Mouse (Mus musculus) macrophage (primary cell): ENCODE measurements around the gene Aox2. TPM values are rescaled to one million over a fixed set of nuclear protein-coding genes. Genes with fewer than 3 reads are reported as not detected.
A peak's percentile ranks its signal among the peaks of the same experiment; 100 is the strongest.

Experiments
- H3K27ac ChIP-seq: fragments of 350-480 bp; formaldehyde crosslinking; 2 replicates; pipeline ENCODE4 v1.9.0; 2021
- H3K36me3 ChIP-seq: fragments of 350-480 bp; formaldehyde crosslinking; 2 replicates; pipeline ENCODE4 v1.9.0; 2021; ENCODE audit errors: inconsistent target
- H3K4me3 ChIP-seq: fragments of 350-480 bp; formaldehyde crosslinking; 2 replicates; pipeline ENCODE4 v1.9.0; 2021; ENCODE audit errors: inconsistent target
- H3K79me2 ChIP-seq: fragments of 350-480 bp; formaldehyde crosslinking; 2 replicates; pipeline ENCODE4 v1.9.0; 2021; ENCODE audit errors: inconsistent target
- WGBS: methylation state at CpG from one replicate; pipeline ENCODE4 v1.1.7; 2026; ENCODE audit warnings: inconsistent platforms; ENCODE audit not compliant: missing documents; 5-methylcytosine and 5-hydroxymethylcytosine counted together
- polyA plus RNA-seq: library from polyadenylated mRNA; stranded (reverse); fragments of 250-400 nt; gene quantifications from 3 replicates; pipeline ENCODE4 v1.2.4, GENCODE M21; 2018; ENCODE audit warnings: inconsistent platforms

Gene Aox2
- polyA plus RNA-seq, 1 experiment from 2014 or later = 0.01 TPM

GRCm38 (mm10) chr1:58392268-58392651, 114.1 kb downstream of the Aox2 start:
- Histone ChIP-seq H3K36me3 (peaks cover 16% of the 10 kb centered on the region), H3K79me2 (peaks cover 52% of the 10 kb centered on the region), H3K27ac (peak overlapping the region; percentile 79), H3K4me3 (peak overlapping the region; percentile 94)
- WGBS = 0% methylated on average over 13 of the region's 16 CpGs

DNA sequence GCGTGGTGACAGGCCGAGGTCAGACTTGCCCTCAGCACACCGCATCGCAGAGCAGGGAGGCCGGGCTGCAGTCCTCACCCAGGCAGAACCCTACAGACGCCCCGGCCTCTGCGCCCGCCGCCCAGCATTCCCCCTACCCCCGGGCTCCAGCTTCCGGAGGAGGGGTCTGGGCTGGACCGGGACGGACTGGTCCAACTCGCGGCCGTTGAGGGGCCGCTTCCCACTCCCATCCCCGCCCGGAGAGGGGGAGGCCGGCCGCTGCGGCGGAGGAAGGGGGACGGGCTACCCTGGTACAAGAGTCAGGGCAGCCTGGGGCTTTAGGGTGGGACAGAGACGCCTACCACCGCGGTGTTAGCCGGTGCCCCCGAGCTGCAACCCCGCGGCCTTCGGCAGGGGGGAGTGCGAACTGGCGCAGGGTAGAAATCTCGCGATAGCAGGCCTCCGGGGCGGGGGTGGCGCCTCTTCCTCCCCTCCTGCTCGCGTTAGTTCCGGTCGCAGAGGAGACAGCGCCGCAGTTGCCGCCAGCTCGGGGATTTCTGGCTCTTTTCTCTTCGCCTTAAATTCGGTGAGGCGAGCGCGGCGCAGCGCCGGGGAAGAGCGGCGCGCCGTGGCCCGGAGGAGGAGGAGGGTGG, 114.6 kb downstream of the Aox2 start, which contains the start of gene Bzw1:
Bzw1 (plus strand) TSS at position 247 of the 632 bp plus-strand sequence.
- Histone ChIP-seq H3K27ac (peak within 1 kb of the TSS; percentile 79), H3K4me3 (peak within 1 kb of the TSS; percentile 94), H3K36me3 (peaks cover 21% of the 10 kb centered on the region), H3K79me2 (peaks cover 57% of the 10 kb centered on the region)
- whole genome bisulfite sequencing = 2% methylated on average over 41 of the region's 61 CpGs

DNA sequence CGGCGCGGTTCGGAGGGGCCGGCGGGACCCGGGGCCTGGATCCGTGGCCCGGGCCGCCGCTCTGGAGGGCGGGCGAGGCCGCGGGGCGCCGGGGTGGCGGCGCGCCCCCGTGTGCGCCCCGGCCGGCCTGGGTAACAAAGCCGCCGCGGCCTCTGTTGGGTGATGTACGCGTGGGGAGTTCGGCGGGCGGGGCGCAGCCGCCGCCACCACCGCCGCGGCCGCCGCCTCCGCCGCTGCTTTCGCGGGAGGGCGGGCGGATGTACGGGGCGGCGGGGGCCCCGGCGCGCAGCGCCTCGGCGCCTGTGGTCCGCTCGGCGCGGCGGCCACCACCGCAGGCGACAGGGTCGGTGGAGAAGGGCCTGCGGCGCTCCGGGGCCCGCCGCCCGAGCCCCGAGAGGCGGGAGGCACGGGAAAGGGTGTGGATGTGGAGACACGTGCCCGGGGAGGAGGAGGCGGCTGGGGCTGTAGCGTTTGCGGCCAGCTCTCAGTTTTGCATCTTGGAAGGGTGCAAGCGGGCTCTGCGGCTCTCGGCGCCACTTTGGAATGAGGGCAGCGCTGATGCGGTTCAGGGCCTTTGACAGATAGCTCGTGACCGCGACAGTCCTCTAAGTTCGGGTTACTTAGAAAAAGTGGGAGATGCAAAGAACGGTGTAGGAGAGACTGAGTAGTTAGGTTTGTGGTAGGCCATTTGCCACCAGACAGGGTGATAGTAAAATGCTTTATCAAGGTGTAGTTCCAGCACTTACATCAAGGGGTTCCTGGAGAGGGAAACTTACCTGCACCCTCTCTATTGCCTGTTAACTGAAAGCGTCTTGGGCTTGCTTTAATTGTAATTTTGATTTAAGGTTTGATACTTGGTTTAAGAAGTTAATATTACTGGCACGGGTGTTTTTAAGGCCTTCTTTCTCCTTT, 115.4 kb downstream of the Aox2 start:
- 1% methylated on average over 73 of the region's 90 CpGs for WGBS
- H3K27ac ChIP-seq = peak overlapping the region; percentile 17; the same call in 1 of the 2 replicates
- peaks cover 29% of the 10 kb centered on the region for H3K36me3 ChIP-seq

GRCm38 (mm10) chr1:58395341-58395740, 117.2 kb downstream of the Aox2 start:
- H3K36me3 ChIP-seq = peaks cover 47% of the 10 kb centered on the region
- H3K4me3 ChIP-seq = no peak overlapping the region
- H3K79me2 ChIP-seq = peaks cover 83% of the 10 kb centered on the region
- 100% methylated on average over 2 of the region's 3 CpGs for WGBS
- no peak overlapping the region for H3K27ac ChIP-seq

More for the DNA sequence above, 115.4 kb downstream of the Aox2 start:
- Histone ChIP-seq H3K79me2 (peaks cover 65% of the 10 kb centered on the region), H3K4me3 (peak overlapping the region; percentile 77)

- no peak overlapping the region for H3K4me3 ChIP-seq
- H3K79me2 ChIP-seq = peaks cover 82% of the 10 kb centered on the region
- no peak overlapping the region for H3K27ac ChIP-seq
- WGBS = 100% methylated on average over 1 of the region's 1 CpGs
- peaks cover 55% of the 10 kb centered on the region for H3K36me3 ChIP-seq
Measured at GRCm38 (mm10) chr1:58396179-58396578, 118.1 kb downstream of the Aox2 start.

DNA sequence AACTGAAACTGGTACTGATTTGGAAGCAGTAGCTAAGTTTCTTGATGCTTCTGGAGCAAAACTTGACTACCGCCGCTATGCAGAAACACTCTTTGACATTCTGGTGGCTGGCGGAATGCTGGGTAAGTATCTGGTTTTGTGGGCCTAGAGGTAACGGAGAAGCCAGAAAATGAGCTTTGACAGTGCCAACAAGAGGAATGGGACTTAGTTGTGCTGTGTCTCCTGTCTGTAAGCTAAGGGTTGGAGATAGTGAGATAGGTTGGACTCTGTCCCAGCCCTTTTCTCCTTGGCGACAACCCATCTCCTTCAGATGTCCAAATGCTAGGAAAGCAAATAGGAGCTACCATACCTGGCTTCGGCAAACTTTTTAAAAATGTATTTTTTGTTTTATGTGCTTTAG, 119.6 kb downstream of the Aox2 start:
- Histone ChIP-seq H3K36me3 (peaks cover 71% of the 10 kb centered on the region), H3K4me3 (no peak overlapping the region), H3K27ac (no peak overlapping the region), H3K79me2 (peaks cover 69% of the 10 kb centered on the region)
- WGBS = 90% methylated on average over 6 of the region's 6 CpGs

GRCm38 (mm10) chr1:58401396-58401795, 123.3 kb downstream of the Aox2 start:
- Histone ChIP-seq H3K36me3 (peaks cover 84% of the 10 kb centered on the region), H3K27ac (no peak overlapping the region), H3K79me2 (peaks cover 39% of the 10 kb centered on the region), H3K4me3 (no peak overlapping the region)
- 88% methylated on average over 6 of the region's 6 CpGs for WGBS

DNA sequence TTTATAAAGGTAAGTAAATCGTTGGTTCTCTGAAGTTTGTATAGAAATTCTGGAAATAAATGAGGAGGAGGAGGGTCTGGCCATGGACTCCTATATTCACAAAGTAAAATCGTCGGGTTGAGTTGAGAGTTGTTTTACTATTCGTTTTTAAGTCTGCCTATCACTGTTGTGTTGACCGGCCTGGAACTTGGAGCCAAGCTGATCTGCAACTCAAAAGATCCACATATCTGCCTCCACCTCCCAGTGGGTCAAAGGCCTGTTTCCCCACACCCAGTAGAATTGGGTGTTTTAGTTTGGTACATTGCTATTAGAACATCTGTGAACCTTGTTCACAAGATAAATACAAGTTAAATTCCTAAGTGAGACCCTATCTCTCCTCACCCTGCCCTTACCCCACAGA, 125.6 kb downstream of the Aox2 start:
- Histone ChIP-seq H3K4me3 (no peak overlapping the region), H3K27ac (no peak overlapping the region), H3K36me3 (peaks cover 62% of the 10 kb centered on the region; the same call in 1 of the 2 replicates), H3K79me2 (peaks cover 16% of the 10 kb centered on the region; the same call in 1 of the 2 replicates)
- WGBS = 94% methylated on average over 5 of the region's 5 CpGs

DNA sequence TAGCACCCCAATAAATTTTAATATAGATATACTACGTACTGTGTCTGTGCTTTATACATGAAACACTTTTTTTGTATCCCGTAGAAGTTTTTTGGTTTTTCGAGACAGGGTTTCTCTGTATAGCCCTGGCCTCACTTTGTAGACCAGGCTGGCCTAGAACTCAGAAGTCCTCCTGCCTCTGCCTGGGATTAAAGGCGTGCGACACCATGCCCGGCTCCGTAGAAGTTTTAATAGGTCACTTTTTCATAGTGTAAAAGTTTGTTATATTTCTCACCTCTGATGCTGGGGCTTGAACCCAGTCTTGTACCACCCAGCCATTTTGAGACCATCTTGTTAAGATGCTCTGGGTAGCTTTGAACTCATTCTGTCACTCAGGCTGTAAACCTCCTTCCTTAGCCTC, 129.2 kb downstream of the Aox2 start:
- Histone ChIP-seq H3K4me3 (no peak overlapping the region), H3K36me3 (peaks cover 49% of the 10 kb centered on the region), H3K27ac (no peak overlapping the region), H3K79me2 (no peaks in the 10 kb centered on the region)
- 90% methylated on average over 7 of the region's 7 CpGs for WGBS

GRCm38 (mm10) chr1:58408141-58408540, 130.0 kb downstream of the Aox2 start:
- WGBS = 83% methylated on average over 6 of the region's 6 CpGs
- no peak overlapping the region for H3K4me3 ChIP-seq
- H3K27ac ChIP-seq = no peak overlapping the region
- no peaks in the 10 kb centered on the region for H3K79me2 ChIP-seq
- peaks cover 49% of the 10 kb centered on the region for H3K36me3 ChIP-seq

DNA sequence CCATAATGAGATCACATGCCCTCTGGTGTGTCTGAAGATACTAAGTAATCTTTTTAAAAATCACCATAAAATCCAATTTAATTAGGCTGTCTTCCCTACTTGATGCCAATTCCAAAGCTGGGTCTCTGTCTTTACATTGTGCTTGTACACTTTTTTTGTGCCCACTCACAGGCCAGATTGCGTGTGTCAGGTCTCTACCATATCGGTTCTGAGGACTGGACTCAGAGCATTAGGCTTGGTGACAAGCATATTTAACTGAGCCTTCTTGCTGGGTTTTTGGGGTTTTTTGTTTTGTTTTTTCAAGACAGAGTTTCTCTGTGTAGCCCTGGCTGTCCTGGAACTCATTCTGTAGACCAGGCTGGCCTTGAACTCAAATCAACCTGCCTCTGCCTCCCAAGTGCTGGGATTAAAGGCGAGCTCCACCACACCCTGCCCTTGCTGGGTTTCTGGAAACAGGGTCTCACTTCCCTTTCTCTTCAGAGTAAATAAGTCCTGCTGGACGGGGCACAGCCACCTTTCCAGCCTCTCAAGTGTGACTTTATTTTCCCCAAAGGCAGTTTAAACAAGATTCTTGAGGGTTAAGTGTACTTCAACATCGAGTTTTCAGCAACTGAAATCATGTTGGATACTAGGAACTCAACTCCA, 131.5 kb downstream of the Aox2 start:
- 76% methylated on average over 5 of the region's 5 CpGs for WGBS
- peaks cover 50% of the 10 kb centered on the region for H3K36me3 ChIP-seq
- no peak overlapping the region for H3K4me3 ChIP-seq
- H3K27ac ChIP-seq = no peak overlapping the region
- H3K79me2 ChIP-seq = peaks cover 12% of the 10 kb centered on the region

DNA sequence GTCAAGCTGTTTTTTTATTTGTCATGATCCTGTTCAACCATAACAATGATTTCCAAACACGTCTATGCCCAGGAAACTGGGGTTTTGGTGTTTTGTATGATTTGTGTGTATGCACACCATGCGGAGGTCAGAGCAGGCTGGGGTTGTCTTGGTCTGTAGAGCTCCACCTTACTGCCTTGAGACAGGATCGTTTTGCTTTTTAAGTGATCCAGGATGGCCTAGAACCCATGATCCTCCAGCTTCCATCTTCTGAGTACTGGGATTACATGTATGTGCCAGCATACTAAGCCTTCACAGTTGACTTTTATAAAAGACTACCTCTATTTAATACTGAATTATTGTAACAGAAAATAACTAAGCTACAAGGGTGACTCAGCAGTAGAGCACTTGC, 132.1 kb downstream of the Aox2 start:
- 61% methylated on average over 3 of the region's 3 CpGs for WGBS
- Histone ChIP-seq H3K36me3 (peaks cover 51% of the 10 kb centered on the region), H3K79me2 (peaks cover 17% of the 10 kb centered on the region), H3K4me3 (no peak overlapping the region), H3K27ac (no peak overlapping the region)

DNA sequence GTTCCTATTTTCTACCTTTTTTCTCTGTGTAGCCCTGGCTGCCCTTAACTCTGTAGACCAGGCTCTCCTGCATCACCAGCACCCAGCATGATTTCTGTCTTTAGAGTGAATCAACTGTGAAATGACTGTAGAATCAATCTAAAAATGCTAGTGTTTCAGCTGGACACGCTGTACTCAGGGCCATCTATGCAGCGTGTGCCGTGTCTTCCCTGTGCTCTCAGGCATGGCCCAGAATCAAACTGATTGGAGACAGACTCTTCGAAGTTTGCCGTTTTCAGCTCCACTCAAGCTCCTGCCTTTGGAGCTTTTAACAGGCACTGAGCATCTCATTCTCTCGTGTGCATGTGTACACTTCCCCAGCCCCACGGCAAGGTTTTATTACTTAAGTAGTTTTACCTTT, 132.7 kb downstream of the Aox2 start:
- H3K36me3 ChIP-seq = peaks cover 57% of the 10 kb centered on the region
- H3K4me3 ChIP-seq = no peak overlapping the region

DNA sequence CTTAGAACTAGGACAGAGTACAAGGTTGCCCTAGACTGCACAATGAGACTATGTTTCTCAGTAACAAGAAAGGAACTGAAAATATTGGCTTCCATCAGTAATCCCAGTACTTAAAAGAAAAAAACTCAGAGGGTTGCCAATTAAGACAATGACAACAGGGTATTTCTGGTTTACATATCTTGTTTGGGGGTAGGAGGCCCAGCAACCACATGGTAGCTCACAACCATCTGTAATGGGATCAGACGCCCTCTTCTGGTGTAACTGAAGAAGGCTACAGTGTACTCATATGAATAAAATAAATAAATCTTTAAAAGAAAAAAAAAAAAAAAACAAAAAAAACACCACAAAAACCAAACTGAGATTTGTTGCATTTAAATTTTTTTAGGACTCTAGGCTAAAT, 137.3 kb downstream of the Aox2 start:
- H3K27ac ChIP-seq = no peak overlapping the region
- H3K4me3 ChIP-seq = no peak overlapping the region
- peaks cover 83% of the 10 kb centered on the region for H3K36me3 ChIP-seq
- H3K79me2 ChIP-seq = peaks cover 69% of the 10 kb centered on the region
- WGBS = no CpG with 5 or more reads among the region's 1 CpGs

More for the DNA sequence above, 132.7 kb downstream of the Aox2 start:
- Histone ChIP-seq H3K27ac (no peak overlapping the region), H3K79me2 (peaks cover 23% of the 10 kb centered on the region)
- 93% methylated on average over 7 of the region's 7 CpGs for WGBS
